Mouse (Mus musculus) cortical plate, adult 2 months (tissue): ENCODE results near the gene Zkscan17.

ENCODE experiments used
- CTCF ChIP-seq: fragments of 200-500 bp; IDR thresholded peaks from 2 replicates; pipeline ENCODE4 v1.5.1; 2011; ENCODE audit warnings: mild to moderate bottlenecking, control low read depth, low read length; ENCODE audit not compliant: insufficient read depth; ENCODE audit errors: extremely low read depth
- POLR2A ChIP-seq: fragments of 200-500 bp; IDR thresholded peaks from 2 replicates; pipeline ENCODE4 v1.6.1; 2011; ENCODE audit warnings: mild to moderate bottlenecking, low read length, control low read depth; ENCODE audit not compliant: insufficient read depth; ENCODE audit errors: extremely low read depth

DNA sequence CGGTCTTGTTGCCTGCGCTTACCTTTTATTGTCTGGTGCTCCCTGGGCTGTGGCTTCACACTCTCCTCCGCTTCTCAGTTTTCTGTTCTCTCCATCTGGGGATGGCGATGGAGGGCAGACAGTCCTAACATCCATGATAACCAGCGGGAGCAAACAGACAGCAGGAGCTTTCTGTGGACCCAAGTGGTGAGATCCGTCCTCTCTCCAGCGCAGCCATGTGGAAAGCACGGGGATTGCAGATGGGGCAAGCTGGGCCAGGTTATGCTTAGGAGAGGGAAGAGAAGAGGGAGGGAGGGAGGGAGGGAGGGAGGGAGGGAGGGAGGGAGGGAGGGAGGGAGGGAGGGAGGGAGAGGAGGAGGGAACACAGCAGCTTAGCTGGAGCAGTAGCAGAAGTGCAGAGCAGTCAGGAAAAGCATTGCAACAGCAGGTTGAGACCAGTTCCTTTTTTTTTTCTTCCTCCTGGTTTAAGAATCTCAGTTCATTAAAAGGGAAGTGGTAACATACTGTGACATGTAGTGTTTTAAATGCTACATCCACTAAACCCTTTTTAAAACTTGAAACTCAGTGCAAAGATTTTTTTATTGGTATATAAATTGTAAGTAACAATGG, at the start of gene Zkscan17:
- TF ChIP-seq POLR2A (no peak), CTCF (no peak)
